Mouse (Mus musculus) CH12.LX (cell line): ENCODE measurements at regions not wholly inside any gene's neighbourhood (a gene's known extent, or its start where the extent isn't known, plus 50 kb on each side); places are given as distances from the start of the nearest gene placed in this dataset.

Source experiments
- DNase-seq: peaks from one replicate; pipeline ENCODE4 v3.0.0-alpha.2; 2013; ENCODE audit errors: extremely low read depth
- H3K27ac ChIP-seq: 2 replicates; pipeline ENCODE4 v1.5.1; 2012; ENCODE audit warnings: low read depth, mild to moderate bottlenecking, control low read depth, moderate library complexity; ENCODE audit not compliant: insufficient read depth
- H3K27me3 ChIP-seq: replicated peaks from 2 replicates; pipeline ENCODE3; 2012; ENCODE audit warnings: inconsistent platforms
- H3K36me3 ChIP-seq, 2 experiments: replicated peaks in 1 of 2; 2 replicates each; pipeline versions ENCODE3 to v1.6.1; 2012; ENCODE audit warnings: inconsistent platforms in 1 of 2, low read length in 1 of 2, mild to moderate bottlenecking in 1 of 2, mixed read lengths in 1 of 2, moderate library complexity in 1 of 2; ENCODE audit not compliant: control insufficient read depth in 1 of 2, insufficient read depth in 1 of 2
- H3K4me1 ChIP-seq, 2 experiments: 2 replicates each; pipeline ENCODE4 v1.6.1; 2012; ENCODE audit warnings: inconsistent platforms in 1 of 2, moderate library complexity in 1 of 2; ENCODE audit not compliant: insufficient read depth in 2 of 2, control insufficient read depth in 1 of 2
- H3K4me2 ChIP-seq: 2 replicates; pipeline ENCODE4 v1.6.1; 2012; ENCODE audit warnings: low read depth, mild to moderate bottlenecking, control low read depth; ENCODE audit not compliant: poor library complexity, insufficient read depth, severe bottlenecking
- H3K4me3 ChIP-seq, 3 experiments: fragments of 150-350 bp in 1 of 3; sonication (generic) in 1 of 3; replicated peaks in 1 of 3; 2 replicates each; pipeline versions ENCODE3 to v1.5.1; 2011 to 2012; ENCODE audit warnings: low read depth in 2 of 3, low read length in 2 of 3, mild to moderate bottlenecking in 2 of 3, moderate library complexity in 2 of 3, control low read depth in 1 of 3, improper control_type of control experiment in 1 of 3, inconsistent platforms in 1 of 3, mixed read lengths in 1 of 3; ENCODE audit not compliant: poor library complexity in 1 of 3
- H3K79me2 ChIP-seq: replicated peaks from 2 replicates; pipeline ENCODE4 v1.6.1; 2012; ENCODE audit warnings: mild to moderate bottlenecking, moderate library complexity; ENCODE audit not compliant: control insufficient read depth, poor library complexity, insufficient read depth, severe bottlenecking; ENCODE audit errors: extremely low read depth
- H3K9ac ChIP-seq: 2 replicates; pipeline ENCODE4 v1.6.1; 2012; ENCODE audit warnings: low read depth, mild to moderate bottlenecking, control low read depth, moderate library complexity; ENCODE audit not compliant: insufficient read depth
- H3K9me3 ChIP-seq: replicated peaks from 2 replicates; pipeline ENCODE3; 2012; ENCODE audit warnings: low read length, inconsistent platforms, mixed read lengths
- BHLHE40 ChIP-seq: IDR thresholded peaks from 2 replicates; pipeline ENCODE4 v1.6.1; 2011; ENCODE audit warnings: mild to moderate bottlenecking, low read depth, low read length, improper control_type of control experiment
- CHD1 ChIP-seq: IDR thresholded peaks from 2 replicates; pipeline ENCODE4 v1.6.1; 2012; ENCODE audit warnings: low read depth, low read length, improper control_type of control experiment, inconsistent platforms
- CHD2 ChIP-seq: IDR thresholded peaks from 2 replicates; pipeline ENCODE4 v1.6.1; 2011; ENCODE audit warnings: low read length, improper control_type of control experiment
- CTCF ChIP-seq, 2 experiments: IDR thresholded peaks in 1 of 2; conservative IDR thresholded peaks in 1 of 2; 2 replicates each; pipeline ENCODE4 v1.5.1; 2011 to 2012; ENCODE audit warnings: low read depth in 2 of 2, low read length in 2 of 2, improper control_type of control experiment in 1 of 2, inconsistent platforms in 1 of 2, mild to moderate bottlenecking in 1 of 2, moderate library complexity in 1 of 2
- E2F4 ChIP-seq: IDR thresholded peaks from 2 replicates; pipeline ENCODE4 v1.6.1; 2011; ENCODE audit warnings: low read depth, low read length, improper control_type of control experiment; ENCODE audit not compliant: insufficient replicate concordance
- ELF1 ChIP-seq: IDR thresholded peaks from 2 replicates; pipeline ENCODE4 v1.6.1; 2014; ENCODE audit warnings: low read depth, mild to moderate bottlenecking, inconsistent platforms, low read length, improper control_type of control experiment
- EP300 ChIP-seq: IDR thresholded peaks from 2 replicates; pipeline ENCODE4 v1.6.1; 2011; ENCODE audit warnings: low read length, improper control_type of control experiment
- GABPA ChIP-seq: IDR thresholded peaks from 2 replicates; pipeline ENCODE4 v1.6.1; 2012; ENCODE audit warnings: low read depth, low read length, improper control_type of control experiment, inconsistent platforms; ENCODE audit not compliant: insufficient replicate concordance
- HCFC1 ChIP-seq: IDR thresholded peaks from 2 replicates; pipeline ENCODE4 v1.6.1; 2012; ENCODE audit warnings: low read depth, mild to moderate bottlenecking, inconsistent platforms, low read length, improper control_type of control experiment
- JUND ChIP-seq: conservative IDR thresholded peaks from 2 replicates; pipeline ENCODE4 v1.6.1; 2011; ENCODE audit warnings: low read depth, low read length, improper control_type of control experiment
- MXI1 ChIP-seq: IDR thresholded peaks from 2 replicates; pipeline ENCODE4 v1.6.1; 2011; ENCODE audit warnings: mild to moderate bottlenecking, low read depth, low read length, improper control_type of control experiment
- NELFE ChIP-seq: IDR thresholded peaks from 2 replicates; pipeline ENCODE4 v1.6.1; 2011; ENCODE audit warnings: low read depth, low read length, improper control_type of control experiment
- NRF1 ChIP-seq: IDR thresholded peaks from 2 replicates; pipeline ENCODE4 v1.6.1; 2014; ENCODE audit warnings: low read depth, mild to moderate bottlenecking, inconsistent platforms, low read length, improper control_type of control experiment, moderate library complexity
- PAX5 ChIP-seq: IDR thresholded peaks from 2 replicates; pipeline ENCODE4 v1.6.1; 2012; ENCODE audit warnings: low read length, inconsistent platforms, mixed read lengths
- RAD21 ChIP-seq: IDR thresholded peaks from 2 replicates; pipeline ENCODE4 v1.6.1; 2011; ENCODE audit warnings: low read depth, mild to moderate bottlenecking, low read length, improper control_type of control experiment, moderate library complexity
- RCOR1 ChIP-seq: conservative IDR thresholded peaks from 2 replicates; pipeline ENCODE4 v1.6.1; 2012; ENCODE audit warnings: low read depth, mild to moderate bottlenecking, inconsistent platforms, low read length, improper control_type of control experiment
- SIN3A ChIP-seq: IDR thresholded peaks from 2 replicates; pipeline ENCODE4 v1.6.1; 2012; ENCODE audit warnings: low read length, improper control_type of control experiment, inconsistent platforms
- SMC3 ChIP-seq: IDR thresholded peaks from 2 replicates; pipeline ENCODE4 v1.6.1; 2011; ENCODE audit warnings: low read depth, low read length, improper control_type of control experiment
- TBP ChIP-seq: conservative IDR thresholded peaks from 2 replicates; pipeline ENCODE4 v1.6.1; 2011; ENCODE audit warnings: low read depth, low read length, improper control_type of control experiment
- TCF12 ChIP-seq: IDR thresholded peaks from 2 replicates; pipeline ENCODE4 v1.6.1; 2014; ENCODE audit warnings: low read depth, mild to moderate bottlenecking, inconsistent platforms, low read length, improper control_type of control experiment
- ZC3H11A ChIP-seq: IDR thresholded peaks from 2 replicates; pipeline ENCODE4 v1.6.1; 2012; ENCODE audit warnings: low read depth, mild to moderate bottlenecking, inconsistent platforms, low read length, improper control_type of control experiment
- ZMIZ1 ChIP-seq: IDR thresholded peaks from 2 replicates; pipeline ENCODE4 v1.6.1; 2012; ENCODE audit warnings: low read depth, mild to moderate bottlenecking, inconsistent platforms, low read length, improper control_type of control experiment
- ZNF384 ChIP-seq: IDR thresholded peaks from 2 replicates; pipeline ENCODE4 v1.6.1; 2012; ENCODE audit warnings: low read depth, low read length, improper control_type of control experiment, inconsistent platforms
- dilution Hi-C: fragments of 300-500 bp; cut with MboI; formaldehyde crosslinking; loops from 2 replicates; pipeline ENCODE4 v1.14.3; 2020; ENCODE audit warnings: low sequenced_read_pairs; ENCODE audit not compliant: extremely low pct_unique_long_range_greater_than_20kb, extremely low pct_ligation_motif_present
- in situ Hi-C: fragments of 300-500 bp; cut with MboI; formaldehyde crosslinking; loops from 3 replicates; pipeline ENCODE4 v1.14.3; 2019; ENCODE audit warnings: low sequenced_read_pairs, low pct_ligation_motif_present, low pct_unique_long_range_greater_than_20kb, mixed read lengths

DNA sequence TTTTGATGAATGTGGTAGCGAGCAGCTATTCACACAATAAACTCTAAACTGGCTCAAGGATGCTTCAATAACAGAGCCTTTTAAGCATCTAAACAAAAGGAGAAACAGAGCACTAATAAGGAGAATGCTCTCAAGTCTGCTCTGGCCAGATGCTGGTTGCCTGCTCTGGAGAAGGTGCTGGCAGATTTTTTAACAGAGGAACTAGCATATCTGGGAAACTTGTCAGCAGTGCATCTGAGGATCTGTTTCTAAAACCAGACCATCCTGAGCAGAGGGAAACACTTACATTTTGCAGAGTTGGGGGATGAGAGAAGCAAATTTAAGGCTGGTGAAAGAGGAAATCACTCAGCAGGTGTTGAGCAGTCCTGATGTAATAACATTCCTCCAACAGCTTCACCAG lies 2748.6 kb upstream of the Gm7489 start:
- Histone ChIP-seq H3K27ac (no peak overlapping the region), H3K36me3 (no peaks in the 10 kb centered on the region), H3K4me3 (no peak overlapping the region), H3K79me2 (no peaks in the 10 kb centered on the region), H3K4me1 (no peaks in the 10 kb centered on the region), H3K9ac (no peak overlapping the region), H3K27me3 (no peaks in the 10 kb centered on the region), H3K9me3 (no peaks in the 10 kb centered on the region), H3K4me2 (no peak overlapping the region)
- in situ Hi-C loops (no loop called here), dilution Hi-C loops (no loop called here)
- no peak for DNase-seq
- TF ChIP-seq JUND (no peak), E2F4 (no peak), SIN3A (no peak), PAX5 (no peak), CHD1 (no peak), NELFE (no peak), EP300 (no peak), MXI1 (no peak)

DNA sequence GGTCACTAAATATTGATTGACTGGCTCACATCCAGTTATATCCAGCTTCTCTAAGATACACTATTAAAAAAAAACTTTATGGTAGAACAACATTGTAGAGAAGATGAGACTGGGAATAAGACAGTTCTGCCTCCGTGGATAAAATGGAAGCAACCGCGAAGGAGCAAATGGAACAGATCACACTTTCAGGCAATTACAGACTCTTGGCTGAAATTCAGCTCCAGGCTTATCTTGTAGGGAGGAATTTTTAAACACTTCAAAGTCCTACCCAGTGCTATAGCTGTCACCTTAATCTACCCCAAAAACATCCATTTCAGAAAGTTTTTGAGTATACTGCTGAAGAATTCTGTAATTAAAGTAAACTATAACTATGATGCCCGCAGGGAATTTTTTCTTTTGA lies 2745.2 kb upstream of the Gm7489 start:
- no peak for DNase-seq
- TF ChIP-seq NRF1 (no peak), CHD2 (no peak), TBP (no peak), EP300 (no peak), SIN3A (no peak), SMC3 (no peak), ZNF384 (no peak), BHLHE40 (no peak), MXI1 (no peak), GABPA (no peak), ZC3H11A (no peak), HCFC1 (no peak), ELF1 (no peak), RCOR1 (no peak), TCF12 (no peak), RAD21 (no peak), ZMIZ1 (no peak), CTCF (conservative IDR thresholded peaks at IDR 0.05 in 1 of 2, IDR thresholded peaks at IDR 0.05 in 1 of 2; ENCODE audit: low read depth in 2 of 2, low read length in 2 of 2) (no peak)
- no peaks in the 10 kb centered on the region for H3K36me3 ChIP-seq
- no peaks in the 10 kb centered on the region for H3K27me3 ChIP-seq
- H3K4me1 ChIP-seq = no peaks in the 10 kb centered on the region
- dilution Hi-C loops = no loop called here
- no peak overlapping the region for H3K4me3 ChIP-seq
- H3K9me3 ChIP-seq = no peaks in the 10 kb centered on the region
- no peak overlapping the region for H3K4me2 ChIP-seq
- in situ Hi-C loops = no loop called here
- no peaks in the 10 kb centered on the region for H3K79me2 ChIP-seq
- H3K9ac ChIP-seq = no peak overlapping the region
- no peak overlapping the region for H3K27ac ChIP-seq
